Mouse (Mus musculus) thymus, adult 2 months (tissue): ENCODE results near the gene 1700008O03Rik. TPM values are rescaled to one million over a fixed set of nuclear protein-coding genes. Genes with fewer than 3 reads are reported as not detected.

ENCODE experiments used
- DNase-seq: peaks from one replicate; pipeline ENCODE4 v3.0.0; 2021
- H3K27ac ChIP-seq: fragments of 200-500 bp; 2 replicates; pipeline ENCODE4 v1.5.1; 2012; ENCODE audit warnings: low read length, control low read depth; ENCODE audit not compliant: control insufficient read depth, insufficient read depth
- H3K27me3 ChIP-seq: fragments of 200-500 bp; 2 replicates; pipeline ENCODE4 v1.6.1; 2012; ENCODE audit warnings: mild to moderate bottlenecking, low read length, moderate library complexity, mixed read lengths; ENCODE audit not compliant: control insufficient read depth, insufficient read depth
- H3K36me3 ChIP-seq: fragments of 200-500 bp; 2 replicates; pipeline ENCODE4 v1.6.1; 2012; ENCODE audit warnings: mild to moderate bottlenecking, low read length, moderate library complexity; ENCODE audit not compliant: control insufficient read depth, insufficient read depth
- H3K4me1 ChIP-seq: fragments of 200-500 bp; replicated peaks from 2 replicates; pipeline ENCODE4 v1.6.1; 2012; ENCODE audit warnings: low read length; ENCODE audit not compliant: control insufficient read depth, insufficient read depth
- H3K4me3 ChIP-seq: fragments of 200-500 bp; 2 replicates; pipeline ENCODE4 v1.5.1; 2012; ENCODE audit warnings: mild to moderate bottlenecking, low read length, control low read depth, moderate library complexity; ENCODE audit not compliant: control insufficient read depth, insufficient read depth
- CTCF ChIP-seq: fragments of 200-500 bp; IDR thresholded peaks from 2 replicates; pipeline ENCODE4 v1.5.1; 2012; ENCODE audit warnings: mild to moderate bottlenecking, control low read depth, low read length, moderate library complexity, borderline replicate concordance; ENCODE audit not compliant: control insufficient read depth, poor library complexity, insufficient read depth; ENCODE audit errors: extremely low read depth
- POLR2A ChIP-seq: fragments of 200-500 bp; IDR thresholded peaks from 2 replicates; pipeline ENCODE4 v1.6.1; 2012; ENCODE audit warnings: mild to moderate bottlenecking, low read length, control low read depth, moderate library complexity; ENCODE audit not compliant: control insufficient read depth, poor library complexity, insufficient read depth; ENCODE audit errors: extremely low read depth
- WGBS: fragments of 180-500 bp; shearing (Covaris S2); methylation state at CpG from one replicate; pipeline ENCODE4 v1.1.7; 2018; 5-methylcytosine and 5-hydroxymethylcytosine counted together
- polyA plus RNA-seq: library from polyadenylated mRNA; depleted of rRNA; stranded (reverse); fragments of >200 nt; gene quantifications from 2 replicates; pipeline ENCODE4 v1.2.3, GENCODE M21; 2012

1700008O03Rik gene
- polyA plus RNA-seq, 1 experiment, result 2.1 TPM

DNA sequence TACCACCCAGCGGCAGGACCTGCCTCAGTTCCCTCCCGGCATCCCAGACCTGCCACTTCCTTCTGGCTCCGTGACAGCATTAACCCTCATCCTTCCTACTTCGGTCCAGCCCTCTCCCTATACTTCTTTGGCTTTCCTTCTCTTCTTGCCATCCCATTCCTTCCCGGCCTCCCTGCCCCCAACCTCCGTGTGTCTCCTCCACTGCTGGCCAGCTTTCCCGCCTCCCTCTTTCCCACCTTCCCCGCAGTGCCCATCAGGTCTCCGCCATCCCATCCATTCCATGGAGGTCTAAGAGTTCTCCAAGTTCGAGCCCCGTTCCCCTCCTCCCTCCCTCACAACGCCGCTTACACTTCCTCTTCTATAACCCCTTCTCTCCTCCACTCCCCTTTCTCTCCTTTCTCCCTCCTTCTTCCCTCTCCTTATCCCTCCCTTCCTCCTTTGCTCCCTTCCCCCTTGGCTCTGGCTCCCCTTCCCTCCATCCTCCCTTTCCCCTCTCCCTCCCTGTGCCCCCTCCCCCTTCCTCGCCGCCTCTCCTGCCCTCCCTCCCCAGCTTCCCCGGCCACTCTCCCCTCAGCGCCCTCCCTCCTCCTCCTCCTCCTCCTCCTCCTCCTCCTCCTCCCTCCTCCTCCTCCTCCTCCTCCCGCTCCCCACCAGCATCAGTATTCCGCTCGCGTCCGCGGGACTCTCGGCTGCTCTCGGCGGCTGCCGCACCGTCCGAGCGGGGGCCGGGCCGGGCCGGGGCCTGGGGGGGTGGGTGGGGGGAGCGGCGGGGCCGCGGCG is 42.7 kb upstream of the 1700008O03Rik start:
- no peak for TF ChIP-seq CTCF
- no peak for TF ChIP-seq POLR2A
- DNase-seq, result no peak
- Histone ChIP-seq H3K27me3 (peaks cover 10% of the 10 kb centered on the region; the same call in 1 of the 2 replicates), H3K36me3 (no peaks in the 10 kb centered on the region), H3K27ac (no peak overlapping the region), H3K4me3 (no peak overlapping the region), H3K4me1 (no peaks in the 10 kb centered on the region)
- 12% methylated on average over 22 of the region's 38 CpGs for WGBS

- WGBS, result 52% methylated on average over 8 of the region's 8 CpGs
- Histone ChIP-seq H3K27me3 (peaks cover 10% of the 10 kb centered on the region; the same call in 1 of the 2 replicates), H3K27ac (no peak overlapping the region), H3K36me3 (no peaks in the 10 kb centered on the region), H3K4me3 (no peak overlapping the region), H3K4me1 (no peaks in the 10 kb centered on the region)
- no peak for DNase-seq
- TF ChIP-seq CTCF, result no peak
Measured at GRCm38 (mm10) chr7:44427666-44428065, 42.0 kb upstream of the 1700008O03Rik start.

GRCm38 (mm10) chr7:44413307-44413706 is 27.7 kb upstream of the 1700008O03Rik start:
- H3K4me3 ChIP-seq, result no peak overlapping the region
- H3K27me3 ChIP-seq, result no peaks in the 10 kb centered on the region

GRCm38 (mm10) chr7:44411144-44411543 is 25.5 kb upstream of the 1700008O03Rik start:
- no peak for DNase-seq
- WGBS, result 89% methylated on average over 4 of the region's 4 CpGs
- Histone ChIP-seq H3K27ac (no peak overlapping the region), H3K27me3 (no peaks in the 10 kb centered on the region), H3K4me3 (no peak overlapping the region), H3K36me3 (no peaks in the 10 kb centered on the region), H3K4me1 (no peaks in the 10 kb centered on the region)
- TF ChIP-seq CTCF (no peak), POLR2A (no peak)

More at GRCm38 (mm10) chr7:44413307-44413706, 27.7 kb upstream of the 1700008O03Rik start:
- TF ChIP-seq CTCF, result no peak
- TF ChIP-seq POLR2A, result no peak
- Histone ChIP-seq H3K4me1 (no peaks in the 10 kb centered on the region), H3K36me3 (no peaks in the 10 kb centered on the region), H3K27ac (no peak overlapping the region)
- no peak for DNase-seq
- 84% methylated on average over 6 of the region's 6 CpGs for WGBS

DNA sequence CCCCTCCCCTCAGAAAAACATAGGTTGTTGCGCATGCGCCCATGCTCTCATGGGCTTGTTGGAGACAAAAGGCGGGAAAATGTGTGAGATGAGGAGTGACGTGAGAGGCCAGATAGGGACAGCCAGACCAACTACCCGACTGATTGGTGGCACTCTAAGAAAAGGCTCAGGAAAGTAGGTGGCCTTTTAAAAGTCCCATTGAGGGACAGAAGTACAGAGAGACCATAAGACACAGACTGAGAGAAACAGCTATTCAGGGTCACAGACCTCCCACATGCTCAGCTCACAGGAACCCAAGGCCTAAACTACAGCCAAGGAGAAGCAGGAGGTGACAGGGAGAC is 20.4 kb upstream of the 1700008O03Rik start:
- H3K27me3 ChIP-seq, result no peaks in the 10 kb centered on the region
- H3K27ac ChIP-seq, result no peak overlapping the region
- 8% methylated on average over 5 of the region's 5 CpGs for WGBS
- TF ChIP-seq CTCF, result no peak
- TF ChIP-seq POLR2A, result no peak
- H3K36me3 ChIP-seq, result no peaks in the 10 kb centered on the region
- no peak for DNase-seq
- H3K4me3 ChIP-seq, result no peak overlapping the region
- peaks cover 4% of the 10 kb centered on the region; the same call in 1 of the 2 replicates for H3K4me1 ChIP-seq

DNA sequence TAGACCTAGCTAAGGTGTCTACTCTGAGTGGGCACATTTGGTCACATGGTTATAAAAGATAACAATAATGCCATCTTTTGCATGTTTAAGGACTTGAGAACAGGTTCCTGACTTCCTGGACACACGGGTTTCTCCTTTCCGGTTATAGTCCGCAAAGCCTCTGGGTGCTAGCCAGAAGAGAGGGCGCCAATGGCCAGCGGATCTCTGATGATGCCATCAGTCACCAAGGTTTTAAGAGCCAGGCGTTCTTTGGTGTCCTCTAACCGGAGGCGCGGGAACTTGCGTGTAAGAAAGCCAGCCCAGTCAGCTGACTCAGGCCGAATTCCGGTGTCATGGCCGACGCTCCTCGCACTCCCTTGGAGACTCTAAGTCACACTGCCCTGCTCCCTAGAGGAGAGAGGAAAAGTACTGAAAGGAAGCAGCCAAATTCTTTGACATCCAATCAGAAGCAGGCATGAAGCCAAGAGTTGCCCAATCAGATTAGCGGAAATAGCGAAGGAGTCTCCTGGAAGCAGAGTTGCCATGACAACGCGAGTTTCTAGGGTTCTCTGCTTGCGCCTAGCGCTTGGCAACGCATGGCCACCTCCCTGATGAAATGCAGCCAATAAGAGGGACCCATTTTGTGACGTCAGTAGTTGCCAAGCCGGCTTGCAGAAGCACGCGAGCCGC is 19.9 kb upstream of the 1700008O03Rik start:
- H3K27ac ChIP-seq, result no peak overlapping the region
- WGBS, result 3% methylated on average over 27 of the region's 27 CpGs

More for the DNA sequence above, 19.9 kb upstream of the 1700008O03Rik start:
- Histone ChIP-seq H3K36me3 (no peaks in the 10 kb centered on the region), H3K27me3 (no peaks in the 10 kb centered on the region), H3K4me3 (peak overlapping the region; percentile 1; the same call in 1 of the 2 replicates), H3K4me1 (peaks cover 4% of the 10 kb centered on the region; the same call in 1 of the 2 replicates)
- peak; percentile 84 for DNase-seq
- TF ChIP-seq CTCF, result no peak
- no peak for TF ChIP-seq POLR2A
